Mouse (Mus musculus) megakaryocyte, embryonic 14.5 days (primary cell): ENCODE data around the gene Frem2. TPM values are rescaled to one million over a fixed set of nuclear protein-coding genes. Genes with fewer than 3 reads are reported as not detected.
A peak's percentile ranks its signal among the peaks of the same experiment; 100 is the strongest.

Experiments
- H3K27me3 ChIP-seq: replicated peaks from 2 replicates; pipeline ENCODE3; 2012; ENCODE audit warnings: inconsistent platforms
- H3K36me3 ChIP-seq: replicated peaks from 2 replicates; pipeline ENCODE3; 2012; ENCODE audit warnings: low read length, inconsistent platforms, mixed read lengths
- H3K4me1 ChIP-seq: 2 replicates; pipeline ENCODE4 v1.6.1; 2012; ENCODE audit warnings: inconsistent platforms
- H3K4me3 ChIP-seq: replicated peaks from 2 replicates; pipeline ENCODE3; 2012; ENCODE audit warnings: moderate library complexity, mild to moderate bottlenecking, inconsistent platforms
- H3K9me3 ChIP-seq: 2 replicates; pipeline ENCODE4 v1.6.1; 2012; ENCODE audit warnings: inconsistent platforms
- FLI1 ChIP-seq: IDR thresholded peaks from 2 replicates; pipeline ENCODE4 v1.6.1; 2012; ENCODE audit warnings: low read length, inconsistent platforms, mixed read lengths
- GATA1 ChIP-seq: IDR thresholded peaks from 3 replicates; pipeline ENCODE4 v1.6.1; 2012; ENCODE audit warnings: mixed read lengths, low read length, inconsistent platforms, borderline replicate concordance
- polyA plus RNA-seq: library from polyadenylated mRNA; stranded (reverse); fragments of >175 nt; gene quantifications from 2 replicates; pipeline ENCODE4 v1.2.3, GENCODE M21; 2012; ENCODE audit warnings: low replicate concordance; ENCODE audit not compliant: insufficient read depth

Frem2 gene
- polyA plus RNA-seq, 1 experiment: 0.02 TPM

GRCm38 (mm10) chr3:53592036-53592435 lies 65.1 kb downstream of the Frem2 start:
- no peaks in the 10 kb centered on the region for H3K36me3 ChIP-seq
- TF ChIP-seq GATA1: no peak
- no peak for TF ChIP-seq FLI1
- H3K4me1 ChIP-seq: peaks cover 33% of the 10 kb centered on the region
- H3K9me3 ChIP-seq: no peaks in the 10 kb centered on the region
- H3K4me3 ChIP-seq: no peak overlapping the region
- H3K27me3 ChIP-seq: no peaks in the 10 kb centered on the region

GRCm38 (mm10) chr3:53590139-53590621 lies 67.0 kb downstream of the Frem2 start:
- no peaks in the 10 kb centered on the region for H3K36me3 ChIP-seq
- no peaks in the 10 kb centered on the region for H3K9me3 ChIP-seq
- no peaks in the 10 kb centered on the region for H3K27me3 ChIP-seq
- no peak overlapping the region for H3K4me3 ChIP-seq
- H3K4me1 ChIP-seq: peaks cover 30% of the 10 kb centered on the region
- TF ChIP-seq FLI1 (no peak), GATA1 (no peak)

- peaks cover 37% of the 10 kb centered on the region for H3K4me1 ChIP-seq
- no peaks in the 10 kb centered on the region for H3K36me3 ChIP-seq
- no peaks in the 10 kb centered on the region for H3K27me3 ChIP-seq
- H3K4me3 ChIP-seq: no peak overlapping the region
- TF ChIP-seq FLI1 (no peak), GATA1 (no peak)
- H3K9me3 ChIP-seq: no peaks in the 10 kb centered on the region
Measured at GRCm38 (mm10) chr3:53583248-53583647, 73.9 kb downstream of the Frem2 start.

GRCm38 (mm10) chr3:53580596-53581254 lies 76.4 kb downstream of the Frem2 start:
- Histone ChIP-seq H3K4me3 (peak overlapping the region; percentile 31), H3K27me3 (no peaks in the 10 kb centered on the region), H3K36me3 (no peaks in the 10 kb centered on the region), H3K9me3 (no peaks in the 10 kb centered on the region), H3K4me1 (peaks cover 31% of the 10 kb centered on the region)
- TF ChIP-seq FLI1: no peak
- TF ChIP-seq GATA1: no peak

GRCm38 (mm10) chr3:53579121-53579704 lies 77.9 kb downstream of the Frem2 start:
- no peak for TF ChIP-seq FLI1
- no peak for TF ChIP-seq GATA1
- Histone ChIP-seq H3K4me3 (no peak overlapping the region), H3K9me3 (no peaks in the 10 kb centered on the region), H3K36me3 (no peaks in the 10 kb centered on the region), H3K27me3 (no peaks in the 10 kb centered on the region), H3K4me1 (peaks cover 31% of the 10 kb centered on the region)

- Histone ChIP-seq H3K27me3 (no peaks in the 10 kb centered on the region), H3K4me1 (peaks cover 23% of the 10 kb centered on the region), H3K36me3 (no peaks in the 10 kb centered on the region), H3K9me3 (no peaks in the 10 kb centered on the region), H3K4me3 (no peak overlapping the region)
- no peak for TF ChIP-seq GATA1
Measured at GRCm38 (mm10) chr3:53576320-53577116, 80.6 kb downstream of the Frem2 start.

GRCm38 (mm10) chr3:53574123-53574522 lies 83.0 kb downstream of the Frem2 start:
- Histone ChIP-seq H3K36me3 (no peaks in the 10 kb centered on the region), H3K4me3 (no peak overlapping the region), H3K27me3 (peaks cover 2% of the 10 kb centered on the region), H3K4me1 (peaks cover 5% of the 10 kb centered on the region), H3K9me3 (no peaks in the 10 kb centered on the region)
- no peak for TF ChIP-seq FLI1
- TF ChIP-seq GATA1: no peak

GRCm38 (mm10) chr3:53571663-53572062 lies 85.5 kb downstream of the Frem2 start:
- Histone ChIP-seq H3K4me1 (peaks cover 5% of the 10 kb centered on the region), H3K9me3 (no peaks in the 10 kb centered on the region), H3K4me3 (no peak overlapping the region), H3K27me3 (peaks cover 2% of the 10 kb centered on the region), H3K36me3 (no peaks in the 10 kb centered on the region)
- TF ChIP-seq FLI1: no peak
- TF ChIP-seq GATA1: no peak

- Histone ChIP-seq H3K36me3 (no peaks in the 10 kb centered on the region), H3K4me1 (peaks cover 8% of the 10 kb centered on the region), H3K9me3 (peaks cover 2% of the 10 kb centered on the region), H3K4me3 (no peak overlapping the region), H3K27me3 (peaks cover 2% of the 10 kb centered on the region)
- TF ChIP-seq FLI1: no peak
- TF ChIP-seq GATA1: no peak
Measured at GRCm38 (mm10) chr3:53564521-53564920, 92.6 kb downstream of the Frem2 start.

GRCm38 (mm10) chr3:53563746-53564145 lies 93.4 kb downstream of the Frem2 start:
- Histone ChIP-seq H3K4me1 (peaks cover 8% of the 10 kb centered on the region), H3K9me3 (peaks cover 2% of the 10 kb centered on the region), H3K27me3 (no peaks in the 10 kb centered on the region), H3K36me3 (no peaks in the 10 kb centered on the region), H3K4me3 (no peak overlapping the region)
- no peak for TF ChIP-seq FLI1
- TF ChIP-seq GATA1: no peak
